Mouse (Mus musculus): ENCODE measurements around the gene Scgb1b19. TPM values are rescaled to one million over a fixed set of nuclear protein-coding genes. Genes with fewer than 3 reads are reported as not detected.
"Not testable (repeated sequence)": the region's sequence is repeated elsewhere in the genome, so short reads cannot be mapped to it uniquely, and the experiment has no call there.

The Scgb1b19 gene
- polyA plus RNA-seq (2012; ENCODE audit: insufficient read depth, insufficient read length, low replicate concordance, missing spikeins) = not detected in 2 replicates

GRCm38 (mm10) chr7:33286991-33287390, at the start of gene Scgb1b19:
Scgb1b19 (plus strand) TSS chr7:33287291.
- not testable (repeated sequence) for H3K4me3 ChIP-seq (ENCODE audit: insufficient read depth, low read depth, low read length); H3K4me1 ChIP-seq (ENCODE audit: control insufficient read depth, insufficient read depth, low read length); H3K27ac ChIP-seq (ENCODE audit: insufficient read depth, low read depth, low read length)
- 58% methylated on average over 3 of the region's 3 CpGs for WGBS

- not testable (repeated sequence) for H3K4me3 ChIP-seq (ENCODE audit: insufficient read depth, low read depth, low read length); H3K4me1 ChIP-seq (ENCODE audit: control insufficient read depth, insufficient read depth, low read length); H3K27ac ChIP-seq (ENCODE audit: insufficient read depth, low read depth, low read length)
Measured at GRCm38 (mm10) chr7:33280238-33280637, 6.9 kb upstream of the Scgb1b19 start, which contains the start of gene Scgb2b19. Scgb2b19 (minus strand) TSS chr7:33280338.

Other genes starting within 250 kb of the Scgb1b19 start
- not detected in 2 replicates for gene Scgb2b17, start 230.7 kb upstream of the Scgb1b19 start, polyA plus RNA-seq (2012; ENCODE audit: insufficient read depth, insufficient read length, low replicate concordance, missing spikeins)
- not detected in 2 replicates for gene Scgb1b17, start 223.8 kb upstream of the Scgb1b19 start, polyA plus RNA-seq (2012; ENCODE audit: insufficient read depth, insufficient read length, low replicate concordance, missing spikeins)
- not detected in 2 replicates for gene Scgb2b18, start 113.4 kb upstream of the Scgb1b19 start, polyA plus RNA-seq (2012; ENCODE audit: insufficient read depth, insufficient read length, low replicate concordance, missing spikeins)
- not detected in 2 replicates for gene Scgb1b18, start 101.7 kb upstream of the Scgb1b19 start, polyA plus RNA-seq (2012; ENCODE audit: insufficient read depth, insufficient read length, low replicate concordance, missing spikeins)
- gene Scgb2b19, start 7.0 kb upstream of the Scgb1b19 start, polyA plus RNA-seq (2012; ENCODE audit: insufficient read depth, insufficient read length, low replicate concordance, missing spikeins) = not detected in 2 replicates
- not detected in 2 replicates for gene Scgb2b20, start 79.0 kb downstream of the Scgb1b19 start, polyA plus RNA-seq (2012; ENCODE audit: insufficient read depth, insufficient read length, low replicate concordance, missing spikeins)
- gene Scgb1b20, start 85.9 kb downstream of the Scgb1b19 start, polyA plus RNA-seq (2012; ENCODE audit: insufficient read depth, insufficient read length, low replicate concordance, missing spikeins) = not detected in 2 replicates
- gene Scgb2b21, start 233.2 kb downstream of the Scgb1b19 start, polyA plus RNA-seq (2012; ENCODE audit: insufficient read depth, insufficient read length, low replicate concordance, missing spikeins) = not detected in 2 replicates

Data from olfactory bulb, adult 2 months (tissue).